Mouse (Mus musculus): ENCODE data around the gene Rufy3.

The Rufy3 gene

GRCm38 (mm10) chr5:88553271-88554085, 11.4 kb upstream of the Rufy3 start:
- Histone ChIP-seq H3K36me3 (ENCODE audit: insufficient read depth, low read length) (peaks cover 32% of the 10 kb centered on the region), H3K9me3 (ENCODE audit: low read length) (no peaks in the 10 kb centered on the region), H3K4me3 (replicated peaks; ENCODE audit: low read length) (peak overlapping the region; percentile 100), H3K27me3 (ENCODE audit: insufficient read depth, low read length) (no peaks in the 10 kb centered on the region), H3K4me1 (replicated peaks; ENCODE audit: low read depth, low read length) (peaks cover 34% of the 10 kb centered on the region)
- no peak for TF ChIP-seq CTCF (conservative IDR thresholded peaks at IDR 0.05; ENCODE audit: low read length)

DNA sequence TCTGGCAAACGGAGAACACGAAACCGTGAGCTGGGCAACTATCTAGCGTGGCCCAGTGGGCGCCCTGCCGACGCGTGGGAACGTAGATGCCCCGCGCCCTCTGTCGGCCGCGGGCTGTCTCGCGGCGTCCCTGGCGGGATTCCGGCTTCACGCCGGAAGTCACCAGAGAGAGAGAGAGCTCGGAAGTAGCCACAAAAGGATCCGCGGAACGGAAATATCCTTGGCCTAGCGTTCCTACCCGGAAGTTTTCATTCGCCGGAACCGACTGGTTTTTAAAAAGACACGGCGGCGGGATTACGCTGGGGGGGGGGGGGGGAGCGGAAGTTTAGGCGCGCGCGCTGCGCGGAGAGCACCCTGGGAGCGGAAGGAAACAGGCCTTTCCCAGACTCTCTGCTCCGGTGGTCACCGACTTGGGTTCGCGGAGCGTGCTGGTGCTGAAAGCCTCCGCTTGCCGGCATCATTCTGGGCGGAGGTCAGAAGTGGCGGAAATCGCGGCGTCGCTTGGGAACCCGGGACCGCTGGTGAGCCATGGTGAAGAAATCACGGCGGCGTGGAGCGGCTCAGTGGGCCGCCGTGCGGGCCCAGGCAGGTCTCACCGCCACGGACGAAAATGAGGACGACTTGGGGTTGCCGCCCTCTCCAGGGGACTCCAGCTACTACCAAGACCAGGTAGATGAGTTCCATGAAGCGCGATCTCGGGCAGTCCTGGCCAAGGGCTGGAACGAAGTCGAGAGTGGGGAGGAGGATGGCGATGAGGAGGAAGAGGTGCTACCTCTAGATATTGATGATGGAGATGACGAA, 10.6 kb upstream of the Rufy3 start, which contains the start of gene Utp3:
Gene Utp3 (plus strand): TSS at position 377 of the 801 bp plus-strand sequence.
- TF ChIP-seq POU5F1 (IDR thresholded peaks at IDR 0.05; ENCODE audit: borderline replicate concordance, low read length) (no peak), CTCF (conservative IDR thresholded peaks at IDR 0.05; ENCODE audit: low read length) (no peak; the same call in 1 of the 2 replicates), NANOG (IDR thresholded peaks at IDR 0.05; ENCODE audit: borderline replicate concordance, low read length) (no peak)
- H3K4me1 ChIP-seq (replicated peaks; ENCODE audit: low read depth, low read length) = peaks cover 43% of the 10 kb centered on the region
- H3K27me3 ChIP-seq (ENCODE audit: insufficient read depth, low read length) = no peaks in the 10 kb centered on the region
- peaks cover 32% of the 10 kb centered on the region for H3K36me3 ChIP-seq (ENCODE audit: insufficient read depth, low read length)
- peak within 1 kb of the TSS; percentile 100 for H3K4me3 ChIP-seq (replicated peaks; ENCODE audit: low read length)
- H3K9me3 ChIP-seq (ENCODE audit: low read length) = no peaks in the 10 kb centered on the region

DNA sequence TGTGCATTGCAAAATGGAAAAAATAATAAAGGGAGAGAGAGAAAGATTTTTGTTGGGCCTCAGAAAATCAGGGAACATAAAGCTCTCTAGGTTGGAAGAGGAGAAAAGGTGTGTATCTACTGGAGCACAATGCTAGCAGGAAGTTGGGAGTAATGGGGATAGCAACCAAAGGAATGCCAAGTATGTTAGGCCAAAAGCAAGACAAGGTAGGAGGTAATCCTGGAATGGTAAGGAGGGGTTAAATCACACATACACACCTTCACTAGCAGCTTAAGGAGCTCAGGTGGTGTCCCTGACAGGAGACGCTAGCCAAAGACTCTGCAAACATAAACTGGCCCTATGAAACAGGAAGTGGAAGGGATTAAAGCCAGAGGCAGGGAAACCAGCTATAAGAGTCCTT, 5.8 kb upstream of the Rufy3 start:
- Histone ChIP-seq H3K4me3 (replicated peaks; ENCODE audit: low read length) (no peak overlapping the region), H3K9me3 (ENCODE audit: low read length) (no peaks in the 10 kb centered on the region), H3K36me3 (ENCODE audit: insufficient read depth, low read length) (peaks cover 32% of the 10 kb centered on the region), H3K27me3 (ENCODE audit: insufficient read depth, low read length) (no peaks in the 10 kb centered on the region), H3K4me1 (replicated peaks; ENCODE audit: low read depth, low read length) (peaks cover 53% of the 10 kb centered on the region)
- TF ChIP-seq POU5F1 (IDR thresholded peaks at IDR 0.05; ENCODE audit: borderline replicate concordance, low read length) = no peak

DNA sequence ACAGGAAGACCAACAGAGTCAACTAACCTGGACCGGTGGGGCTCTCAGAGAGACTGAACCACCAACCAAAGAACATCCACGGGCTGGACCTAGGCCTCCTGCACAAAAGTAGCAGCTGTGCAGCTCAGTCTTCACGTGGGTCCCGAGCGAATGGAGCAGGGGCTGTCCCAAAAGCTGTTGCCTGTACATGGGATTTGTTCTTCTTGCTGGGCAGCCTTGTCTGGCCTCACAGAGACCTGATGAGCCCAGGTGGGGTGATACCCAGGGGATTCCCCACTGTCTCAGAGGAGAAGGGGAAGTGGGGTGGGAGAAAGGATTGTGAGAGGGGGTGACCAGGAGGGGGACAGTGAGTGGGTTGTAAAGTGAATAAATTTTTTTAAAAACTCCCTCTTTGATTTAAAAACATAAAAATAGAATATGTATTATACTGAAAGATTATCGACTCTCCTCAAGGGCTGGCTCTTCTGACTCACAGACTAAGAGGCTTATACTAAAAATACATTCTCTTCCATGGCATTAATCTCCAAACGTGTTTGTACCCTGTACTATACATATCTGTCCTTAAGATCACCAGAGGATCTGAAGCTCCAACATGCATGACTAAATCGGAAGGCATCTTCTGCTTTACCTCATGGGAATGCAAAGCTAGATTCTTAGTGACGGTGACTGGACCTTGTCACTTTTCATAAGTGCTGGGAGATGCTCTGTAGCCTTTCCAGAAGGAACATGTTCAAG, 3.6 kb upstream of the Rufy3 start:
- H3K36me3 ChIP-seq (ENCODE audit: insufficient read depth, low read length) = peaks cover 18% of the 10 kb centered on the region
- no peaks in the 10 kb centered on the region for H3K9me3 ChIP-seq (ENCODE audit: low read length)
- TF ChIP-seq CTCF (conservative IDR thresholded peaks at IDR 0.05; ENCODE audit: low read length) (no peak), POU5F1 (IDR thresholded peaks at IDR 0.05; ENCODE audit: borderline replicate concordance, low read length) (no peak), NANOG (IDR thresholded peaks at IDR 0.05; ENCODE audit: borderline replicate concordance, low read length) (no peak)
- peaks cover 1% of the 10 kb centered on the region; the same call in 1 of the 2 replicates for H3K27me3 ChIP-seq (ENCODE audit: insufficient read depth, low read length)
- H3K4me3 ChIP-seq (replicated peaks; ENCODE audit: low read length) = no peak overlapping the region
- H3K4me1 ChIP-seq (replicated peaks; ENCODE audit: low read depth, low read length) = peaks cover 47% of the 10 kb centered on the region

DNA sequence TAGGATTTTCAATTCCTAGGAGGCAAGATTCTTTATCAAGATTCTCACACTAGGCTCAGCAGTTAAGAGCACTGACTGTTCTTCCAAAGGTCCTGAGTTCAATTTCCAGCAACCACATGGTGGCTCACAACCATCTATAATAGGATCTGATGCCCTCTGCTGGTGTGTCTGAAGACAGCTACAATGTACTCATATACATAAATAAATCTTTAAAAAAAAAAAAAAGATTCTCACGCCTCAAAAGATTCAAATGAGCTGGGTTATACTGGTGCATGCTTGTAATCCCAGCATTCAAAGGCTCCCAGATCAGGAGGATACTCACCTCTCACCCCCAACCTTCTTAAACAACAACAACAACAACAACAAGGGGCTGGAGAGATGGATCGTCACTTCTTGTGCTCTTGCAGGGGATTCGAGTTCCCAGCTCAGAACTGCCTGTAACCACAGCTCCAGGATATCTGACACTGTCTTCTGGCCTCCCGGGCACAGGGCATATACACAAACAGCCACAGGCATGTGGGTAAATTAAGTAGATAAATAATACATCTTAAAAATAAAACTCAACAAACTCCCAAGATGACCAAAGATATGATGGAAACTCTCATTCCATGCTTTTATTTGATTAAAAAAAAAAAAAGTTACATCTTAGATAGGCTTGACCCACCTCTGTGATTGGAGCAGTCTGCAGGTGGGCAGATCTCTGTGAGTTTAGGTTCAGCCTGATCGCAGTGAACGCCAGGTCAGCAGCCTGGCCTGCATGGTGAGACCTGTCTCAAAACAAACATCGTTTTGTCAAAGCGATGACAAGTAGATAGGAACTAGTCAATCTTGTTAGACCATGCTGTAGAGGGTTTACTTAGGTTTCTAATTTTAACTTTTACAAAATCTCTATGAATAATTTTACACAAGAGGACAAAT, 1.7 kb upstream of the Rufy3 start:
- Histone ChIP-seq H3K36me3 (ENCODE audit: insufficient read depth, low read length) (no peaks in the 10 kb centered on the region), H3K9me3 (ENCODE audit: low read length) (no peaks in the 10 kb centered on the region)
- TF ChIP-seq CTCF (conservative IDR thresholded peaks at IDR 0.05; ENCODE audit: low read length) (peak; percentile 20; the same call in 1 of the 2 replicates), NANOG (IDR thresholded peaks at IDR 0.05; ENCODE audit: borderline replicate concordance, low read length) (no peak), POU5F1 (IDR thresholded peaks at IDR 0.05; ENCODE audit: borderline replicate concordance, low read length) (no peak)

GRCm38 (mm10) chr5:88565148-88566033, 551 bp downstream of the Rufy3 start:
- Histone ChIP-seq H3K4me3 (replicated peaks; ENCODE audit: low read length) (peak overlapping the region; percentile 94), H3K4me1 (replicated peaks; ENCODE audit: low read depth, low read length) (peaks cover 46% of the 10 kb centered on the region), H3K27me3 (ENCODE audit: insufficient read depth, low read length) (peaks cover 6% of the 10 kb centered on the region; the same call in 1 of the 2 replicates), H3K9me3 (ENCODE audit: low read length) (no peaks in the 10 kb centered on the region), H3K36me3 (ENCODE audit: insufficient read depth, low read length) (peaks cover 2% of the 10 kb centered on the region)
- TF ChIP-seq CTCF (conservative IDR thresholded peaks at IDR 0.05; ENCODE audit: low read length) (no peak), NANOG (IDR thresholded peaks at IDR 0.05; ENCODE audit: borderline replicate concordance, low read length) (no peak), POU5F1 (IDR thresholded peaks at IDR 0.05; ENCODE audit: borderline replicate concordance, low read length) (no peak)

More for the DNA sequence above, 1.7 kb upstream of the Rufy3 start:
- Histone ChIP-seq H3K4me3 (replicated peaks; ENCODE audit: low read length) (no peak overlapping the region), H3K4me1 (replicated peaks; ENCODE audit: low read depth, low read length) (peaks cover 39% of the 10 kb centered on the region), H3K27me3 (ENCODE audit: insufficient read depth, low read length) (peaks cover 6% of the 10 kb centered on the region; the same call in 1 of the 2 replicates)
